Mouse (Mus musculus) lung, adult 2 months (tissue): ENCODE results near the gene Actrt2.

Experiments used
- CTCF ChIP-seq: fragments of 200-500 bp; IDR thresholded peaks from 2 replicates; pipeline ENCODE4 v1.5.1; 2011; ENCODE audit warnings: mild to moderate bottlenecking, low read length, control low read depth; ENCODE audit not compliant: insufficient read depth
- POLR2A ChIP-seq: fragments of 200-500 bp; IDR thresholded peaks from 2 replicates; pipeline ENCODE4 v1.6.1; 2011; ENCODE audit warnings: low read depth, mild to moderate bottlenecking, control low read depth, low read length, borderline replicate concordance; ENCODE audit errors: extremely low read depth

- TF ChIP-seq CTCF (no peak), POLR2A (no peak)
Observed at GRCm38 (mm10) chr4:154683068-154683752, 15.5 kb upstream of the Actrt2 start.
